Mouse (Mus musculus) thymus, adult 2 months (tissue): ENCODE measurements around the gene Boc.

Experiments
- CTCF ChIP-seq: fragments of 200-500 bp; IDR thresholded peaks from 2 replicates; pipeline ENCODE4 v1.5.1; 2012; ENCODE audit warnings: mild to moderate bottlenecking, control low read depth, low read length, moderate library complexity, borderline replicate concordance; ENCODE audit not compliant: control insufficient read depth, poor library complexity, insufficient read depth; ENCODE audit errors: extremely low read depth
- POLR2A ChIP-seq: fragments of 200-500 bp; IDR thresholded peaks from 2 replicates; pipeline ENCODE4 v1.6.1; 2012; ENCODE audit warnings: mild to moderate bottlenecking, low read length, control low read depth, moderate library complexity; ENCODE audit not compliant: control insufficient read depth, poor library complexity, insufficient read depth; ENCODE audit errors: extremely low read depth

GRCm38 (mm10) chr16:44475281-44475680, 83.4 kb downstream of the Boc start:
- no peak for TF ChIP-seq POLR2A
- no peak for TF ChIP-seq CTCF
